Mouse (Mus musculus) liver, embryonic 14.5 days (tissue): ENCODE data around the gene Pan3. TPM values are rescaled to one million over a fixed set of nuclear protein-coding genes. Genes with fewer than 3 reads are reported as not detected.

ENCODE experiments used
- ATAC-seq: fragments of 200-750 bp; cut with Nextera tagmentation; 2 replicates; pipeline ENCODE4 v1.8.0; 2017; ENCODE audit warnings: moderate number of reproducible peaks, mild to moderate bottlenecking, moderate library complexity; ENCODE audit not compliant: insufficient read depth
- DNase-seq, 3 experiments: peaks; one replicate each; pipeline ENCODE4 v3.0.0-alpha.2; 2012 to 2013; ENCODE audit warnings: low read depth in 3 of 3, low spot score in 3 of 3
- H3K27ac ChIP-seq: fragments of 300-500 bp; sonication (generic); 2 replicates; pipeline ENCODE4 v1.5.1; 2014; ENCODE audit warnings: moderate library complexity, mild to moderate bottlenecking, control low read depth, inconsistent platforms
- H3K27me3 ChIP-seq: fragments of 300-500 bp; sonication (generic); 2 replicates; pipeline ENCODE4 v1.6.1; 2014; ENCODE audit warnings: mild to moderate bottlenecking, low read length, moderate library complexity; ENCODE audit not compliant: control insufficient read depth, insufficient read depth
- H3K36me3 ChIP-seq: fragments of 300-500 bp; sonication (generic); replicated peaks from 2 replicates; pipeline ENCODE4 v1.6.1; 2014; ENCODE audit warnings: low read depth; ENCODE audit not compliant: control insufficient read depth, insufficient read depth
- H3K4me1 ChIP-seq, 2 experiments: fragments of 200-500 bp in 1 of 2; fragments of 300-500 bp in 1 of 2; sonication (generic) in 1 of 2; replicated peaks; 2 replicates each; pipeline ENCODE4 v1.6.1; 2012 to 2014; ENCODE audit warnings: antibody characterized with exemption in 1 of 2, inconsistent platforms in 1 of 2, low read length in 1 of 2; ENCODE audit not compliant: control insufficient read depth in 2 of 2, insufficient read depth in 2 of 2
- H3K4me2 ChIP-seq: fragments of 300-500 bp; sonication (generic); 2 replicates; pipeline ENCODE4 v1.6.1; 2014; ENCODE audit warnings: low read depth, mild to moderate bottlenecking, control low read depth, moderate library complexity
- H3K4me3 ChIP-seq, 2 experiments: fragments of 200-500 bp in 1 of 2; fragments of 300-500 bp in 1 of 2; sonication (generic) in 1 of 2; 2 replicates each; pipeline ENCODE4 v1.5.1; 2012 to 2014; ENCODE audit warnings: low read depth in 2 of 2, low read length in 2 of 2, mild to moderate bottlenecking in 2 of 2, control low read depth in 1 of 2, inconsistent platforms in 1 of 2, moderate library complexity in 1 of 2; ENCODE audit not compliant: insufficient read depth in 1 of 2
- H3K9ac ChIP-seq: fragments of 300-500 bp; sonication (generic); replicated peaks from 2 replicates; pipeline ENCODE4 v1.6.1; 2014; ENCODE audit warnings: mild to moderate bottlenecking, control low read depth, moderate library complexity
- H3K9me3 ChIP-seq: fragments of 300-500 bp; sonication (generic); 2 replicates; pipeline ENCODE4 v1.6.1; 2016; ENCODE audit warnings: low read length, mixed read lengths; ENCODE audit not compliant: control insufficient read depth
- CTCF ChIP-seq: IDR thresholded peaks from 2 replicates; pipeline ENCODE4 v1.5.1; 2016; ENCODE audit warnings: antibody characterized with exemption, low read depth, control low read depth
- EP300 ChIP-seq: IDR thresholded peaks from 2 replicates; pipeline ENCODE4 v1.6.1; 2016; ENCODE audit warnings: antibody characterized with exemption, low read depth
- WGBS: fragments of 180-500 bp; shearing (Covaris S2); extraction: QIAGEN DNeasy Blood & Tissue Kit; methylation state at CpG from one replicate; pipeline ENCODE4 v1.1.7; 2014; ENCODE audit not compliant: insufficient replicate concordance; 5-methylcytosine and 5-hydroxymethylcytosine counted together
- polyA plus RNA-seq, 2 experiments: library from polyadenylated mRNA; depleted of rRNA in 1 of 2; stranded (reverse) in 1 of 2; unstranded in 1 of 2; fragments of >200 nt; fragmentation: Nextera tagmentation in 1 of 2; extraction: Ambion mirVana in 1 of 2; gene quantifications; 2 replicates each; pipeline versions ENCODE4 v1.2.1 to v1.2.3; 2012 to 2014

Gene Pan3
- polyA plus RNA-seq, 2 experiments = 17.2 to 31.3 TPM

GRCm38 (mm10) chr5:147390772-147391171 lies 39.2 kb upstream of the Pan3 start:
- TF ChIP-seq EP300 (no peak), CTCF (no peak)
- H3K27me3 ChIP-seq = no peaks in the 10 kb centered on the region
- no peaks in the 10 kb centered on the region; the same call in 1 of the 2 replicates for H3K9me3 ChIP-seq
- no peaks in the 10 kb centered on the region for H3K36me3 ChIP-seq
- H3K4me1 ChIP-seq = peaks cover 17 to 40% of the 10 kb centered on the region in 2 experiments
- DNase-seq = no peak
- H3K27ac ChIP-seq = no peak overlapping the region
- WGBS = 32% methylated on average over 2 of the region's 2 CpGs
- no peak overlapping the region for H3K4me2 ChIP-seq
- no peak overlapping the region for H3K9ac ChIP-seq
- no peak overlapping the region for H3K4me3 ChIP-seq
- no peak for ATAC-seq

GRCm38 (mm10) chr5:147392667-147393213 lies 37.2 kb upstream of the Pan3 start:
- ATAC-seq (no peak), DNase-seq (no peak)
- no peak overlapping the region for H3K4me3 ChIP-seq
- no peaks in the 10 kb centered on the region for H3K27me3 ChIP-seq
- no peak for TF ChIP-seq CTCF
- 21% methylated on average over 12 of the region's 12 CpGs for WGBS
- H3K9me3 ChIP-seq = no peaks in the 10 kb centered on the region; the same call in 1 of the 2 replicates
- no peak overlapping the region for H3K9ac ChIP-seq
- no peak overlapping the region for H3K27ac ChIP-seq
- H3K4me2 ChIP-seq = no peak overlapping the region
- peaks cover 16 to 27% of the 10 kb centered on the region in 2 experiments for H3K4me1 ChIP-seq
- H3K36me3 ChIP-seq = no peaks in the 10 kb centered on the region

- 16% methylated on average over 1 of the region's 1 CpGs for WGBS
- no peak for ATAC-seq
- H3K9me3 ChIP-seq = no peaks in the 10 kb centered on the region; the same call in 1 of the 2 replicates
- peaks cover 0 to 7% of the 10 kb centered on the region in 2 experiments; a peak in 2 of 4 replicates for H3K4me1 ChIP-seq
- H3K4me3 ChIP-seq = no peak overlapping the region
- no peak overlapping the region for H3K27ac ChIP-seq
- TF ChIP-seq EP300 (no peak), CTCF (peak; percentile 35; the same call in 1 of the 2 replicates)
- DNase-seq = no peak
- no peaks in the 10 kb centered on the region for H3K36me3 ChIP-seq
- no peak overlapping the region for H3K9ac ChIP-seq
- peaks cover 16% of the 10 kb centered on the region for H3K27me3 ChIP-seq
- H3K4me2 ChIP-seq = no peak overlapping the region
These were observed 34.9 kb upstream of the Pan3 start for GRCm38 (mm10) chr5:147395050-147395449.

- Histone ChIP-seq H3K4me1 (no peaks in the 10 kb centered on the region), H3K36me3 (no peaks in the 10 kb centered on the region), H3K4me3 (peak within 1 kb of the TSS in 1 of 2 experiments; percentile 18; a peak in 2 of 4 replicates), H3K27ac (no peak within 1 kb of the TSS), H3K27me3 (peaks cover 35% of the 10 kb centered on the region), H3K9me3 (no peaks in the 10 kb centered on the region; the same call in 1 of the 2 replicates), H3K9ac (no peak within 1 kb of the TSS), H3K4me2 (peak within 1 kb of the TSS; percentile 43)
- DNase-seq = no peak
- peak; percentile 26; the same call in 1 of the 2 replicates for ATAC-seq
- TF ChIP-seq EP300 (no peak), CTCF (no peak)
- 2% methylated on average over 56 of the region's 56 CpGs for WGBS
These were observed 30.0 kb upstream of the Pan3 start, which contains the start of gene Flt3 for GRCm38 (mm10) chr5:147399843-147400504. Flt3 (minus strand) TSS chr5:147400489.

GRCm38 (mm10) chr5:147400505-147400979 lies 29.4 kb upstream of the Pan3 start:
- no peak overlapping the region for H3K9ac ChIP-seq
- peak overlapping the region; percentile 43 for H3K4me2 ChIP-seq
- no peak for DNase-seq
- no peak overlapping the region for H3K27ac ChIP-seq
- TF ChIP-seq CTCF (no peak), EP300 (no peak)
- 3% methylated on average over 17 of the region's 17 CpGs for WGBS
- H3K36me3 ChIP-seq = no peaks in the 10 kb centered on the region
- H3K4me3 ChIP-seq = peak overlapping the region in 1 of 2 experiments; percentile 18; a peak in 1 of 4 replicates
- H3K27me3 ChIP-seq = peaks cover 35% of the 10 kb centered on the region
- H3K9me3 ChIP-seq = no peaks in the 10 kb centered on the region
- ATAC-seq = no peak
- no peaks in the 10 kb centered on the region for H3K4me1 ChIP-seq
